Mouse (Mus musculus): ENCODE results near the gene Gm21915. TPM values are rescaled to one million over a fixed set of nuclear protein-coding genes. Genes with fewer than 3 reads are reported as not detected.

Gm21915 gene
- total RNA-seq, 2 experiments from 2014 or later = not detected

- no peak for DNase-seq (ENCODE audit: low spot score)
Measured at GRCm38 (mm10) chr9:40711654-40712053, 41.2 kb downstream of the Gm21915 start.

DNA sequence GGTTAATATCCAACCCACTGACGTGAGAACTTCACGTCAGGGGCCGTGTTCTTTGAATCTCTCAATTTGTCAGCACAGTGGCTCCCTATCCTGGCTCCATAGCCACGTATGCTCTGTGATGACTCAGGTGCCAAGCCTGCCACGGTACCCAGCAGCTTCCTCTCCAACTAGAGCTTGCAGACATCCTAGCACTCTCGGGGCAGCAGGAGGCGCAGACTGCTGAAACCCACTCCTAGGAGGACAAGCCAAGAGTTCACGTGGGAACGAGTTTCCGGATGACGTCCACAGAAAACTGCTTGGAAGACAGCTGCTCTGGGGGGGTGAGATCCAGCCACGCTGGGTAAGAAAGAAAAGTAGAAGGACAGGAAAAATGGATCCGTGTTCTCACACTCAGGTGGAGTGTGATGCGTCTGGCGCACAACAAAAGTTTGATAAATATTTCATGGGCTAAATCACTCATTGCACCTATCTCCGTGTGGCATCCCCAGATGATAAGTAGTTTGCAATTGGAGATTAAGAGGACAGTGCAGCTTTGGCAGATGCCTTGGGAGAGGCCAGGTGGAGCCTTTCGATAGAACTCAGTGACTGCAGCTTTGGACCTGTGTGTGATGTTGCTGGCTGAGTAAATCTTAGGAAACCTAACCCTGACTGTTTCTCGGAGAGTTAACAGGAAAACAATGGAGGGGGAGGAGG, 46.9 kb downstream of the Gm21915 start:
- DNase-seq (ENCODE audit: low spot score) = peak; percentile 26

- no peak for DNase-seq (ENCODE audit: low spot score)
Measured at GRCm38 (mm10) chr9:40717875-40718185, 47.4 kb downstream of the Gm21915 start.

Other genes starting within 250 kb of the Gm21915 start
- gene Gramd1b, start 139.2 kb upstream of the Gm21915 start, total RNA-seq (2021) = 1 to 10 TPM; 7.5 to 7.9 TPM
- gene Clmp, start 15.3 kb downstream of the Gm21915 start, total RNA-seq (2021) = 1 to 10 TPM; 3.7 to 5.6 TPM
- 1,000 to 10,000 TPM in 1 of 2 experiments, 100 to 1,000 TPM in 1; 992 to 1,504 TPM for gene Hspa8, start 130.4 kb downstream of the Gm21915 start, total RNA-seq (2021)
- gene Bsx, start 203.5 kb downstream of the Gm21915 start, total RNA-seq (2021) = not detected

Data from gastrocnemius, adult 18-20 months (tissue).